Mouse (Mus musculus): ENCODE results near the gene Epx.

The Epx gene

GRCm38 (mm10) chr11:87828239-87828900 lies 47.0 kb downstream of the Epx start, which contains the start of gene Lpo:
TSS of gene Lpo (minus strand) at chr11:87828289.
- no peak for DNase-seq

GRCm38 (mm10) chr11:87821502-87821901 lies 53.8 kb downstream of the Epx start:
- no peak for DNase-seq

GRCm38 (mm10) chr11:87817443-87817773 lies 57.9 kb downstream of the Epx start:
- no peak for DNase-seq

- DNase-seq, result peak; percentile 86 to 88
Observed at GRCm38 (mm10) chr11:87816707-87817442, 58.5 kb downstream of the Epx start.

GRCm38 (mm10) chr11:87814831-87815230 lies 60.5 kb downstream of the Epx start:
- no peak for DNase-seq

Data from cerebellum, postnatal 25 days (tissue).